8 mouse cellular contexts compared by ENCODE assay signal in the genomic region with DNA sequence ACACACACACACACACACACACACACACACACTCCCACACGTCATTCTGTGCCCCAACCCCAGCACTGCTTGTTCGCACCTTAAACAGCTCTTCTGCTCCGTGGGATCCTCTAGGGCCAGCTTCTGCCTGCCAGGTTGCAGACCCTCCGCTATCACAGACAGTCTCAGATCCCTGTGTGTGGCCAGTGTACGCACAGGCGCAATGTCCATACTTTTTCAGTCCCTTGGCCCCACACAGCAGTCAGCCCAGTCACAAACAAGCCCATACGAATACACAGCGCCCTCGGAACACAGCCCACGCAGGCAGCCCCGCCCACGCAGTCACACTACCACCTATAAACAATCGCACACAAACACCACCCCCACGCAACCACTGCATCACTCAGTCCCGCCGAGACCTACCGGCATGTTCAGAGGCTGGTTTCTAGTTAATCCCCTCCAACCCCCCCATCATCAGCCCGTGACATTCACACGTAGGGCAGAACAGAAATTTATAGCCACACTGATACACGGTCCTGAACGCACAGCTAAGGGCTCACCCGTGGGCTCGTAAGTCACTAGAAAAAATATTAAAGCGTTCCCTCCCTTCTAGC. TPM values are rescaled to one million over a fixed set of nuclear protein-coding genes. Genes with fewer than 3 reads are reported as not detected.
DNase-seq lines count a peak whose midpoint lies in the region; ATAC-seq and TF ChIP-seq lines count a peak whose summit lies in the region.

No protein-coding gene starts in this region.

- H3K9ac ChIP-seq in forebrain, embryonic 11.5 days (ENCODE audit: low read length) = peak overlapping the region; percentile 92
- H3K9ac ChIP-seq in intestine, embryonic 14.5 days (ENCODE audit: low read length) = peak overlapping the region; percentile 63
- H3K9ac ChIP-seq in liver, embryonic 14.5 days (replicated peaks) = no peak overlapping the region

- H3K27me3 ChIP-seq in heart, embryonic 10.5 days (ENCODE audit: insufficient read depth, poor library complexity, severe bottlenecking) = no peaks in the 10 kb centered on the region
- no peaks in the 10 kb centered on the region for H3K27me3 ChIP-seq in forebrain, embryonic 11.5 days (ENCODE audit: control insufficient read depth, insufficient read depth, low read length)
- H3K27me3 ChIP-seq in intestine, embryonic 14.5 days (replicated peaks; ENCODE audit: control insufficient read depth, insufficient read depth, low read length) = no peaks in the 10 kb centered on the region
- H3K27me3 ChIP-seq in liver, embryonic 14.5 days (ENCODE audit: control insufficient read depth, insufficient read depth, low read length) = peaks cover 3% of the 10 kb centered on the region

- H3K27ac ChIP-seq in heart, embryonic 10.5 days = peak overlapping the region; percentile 95
- H3K27ac ChIP-seq in forebrain, embryonic 11.5 days (ENCODE audit: low read depth, low read length) = peak overlapping the region; percentile 94
- H3K27ac ChIP-seq in intestine, embryonic 14.5 days (ENCODE audit: low read depth) = peak overlapping the region; percentile 78
- H3K27ac ChIP-seq in liver, embryonic 14.5 days = no peak overlapping the region

- no peak for TF ChIP-seq EP300 in liver, embryonic 14.5 days (IDR thresholded peaks at IDR 0.05; ENCODE audit: low read depth)

- no peak for TF ChIP-seq CTCF in liver, embryonic 14.5 days (IDR thresholded peaks at IDR 0.05; ENCODE audit: low read depth)

- H3K4me1 ChIP-seq in heart, embryonic 10.5 days = peaks cover 86% of the 10 kb centered on the region
- peaks cover 21% of the 10 kb centered on the region for H3K4me1 ChIP-seq in forebrain, embryonic 11.5 days (replicated peaks; ENCODE audit: control insufficient read depth, insufficient read depth, low read length)
- H3K4me1 ChIP-seq in intestine, embryonic 14.5 days (replicated peaks; ENCODE audit: control insufficient read depth, insufficient read depth, low read length) = peaks cover 22% of the 10 kb centered on the region
- H3K4me1 ChIP-seq in liver, embryonic 14.5 days (replicated peaks; ENCODE audit: control insufficient read depth in 2 of 2, insufficient read depth in 2 of 2, low read length in 1 of 2) = peaks cover 0 to 22% of the 10 kb centered on the region in 2 experiments; a peak in 3 of 4 replicates

- peak overlapping the region; percentile 77 for H3K4me3 ChIP-seq in heart, embryonic 10.5 days
- H3K4me3 ChIP-seq in forebrain, embryonic 11.5 days (ENCODE audit: low read depth, low read length) = peak overlapping the region; percentile 69
- peak overlapping the region; percentile 58 for H3K4me3 ChIP-seq in intestine, embryonic 14.5 days (ENCODE audit: low read depth, low read length)
- peak overlapping the region; percentile 36 to 53 for H3K4me3 ChIP-seq in liver, embryonic 14.5 days (ENCODE audit: insufficient read depth in 1 of 2, low read depth in 2 of 2, low read length in 2 of 2)

- peaks cover 16% of the 10 kb centered on the region for H3K36me3 ChIP-seq in heart, embryonic 10.5 days
- no peaks in the 10 kb centered on the region for H3K36me3 ChIP-seq in forebrain, embryonic 11.5 days (ENCODE audit: control insufficient read depth, insufficient read depth, low read length)
- peaks cover 11% of the 10 kb centered on the region for H3K36me3 ChIP-seq in intestine, embryonic 14.5 days (ENCODE audit: control insufficient read depth, insufficient read depth, low read length)
- H3K36me3 ChIP-seq in liver, embryonic 14.5 days (replicated peaks; ENCODE audit: control insufficient read depth, insufficient read depth, low read depth) = no peaks in the 10 kb centered on the region; the same call in 1 of the 2 replicates

- peak; percentile 60 for ATAC-seq in forebrain, embryonic 11.5 days (replicated peaks; ENCODE audit: low FRiP score)
- ATAC-seq in intestine, embryonic 14.5 days (replicated peaks; ENCODE audit: low FRiP score, low TSS enrichment, low read depth) = peak; percentile 34
- ATAC-seq in liver, embryonic 14.5 days (ENCODE audit: insufficient read depth) = no peak

- WGBS in heart, embryonic 10.5 days = 2% methylated on average over 24 of the region's 24 CpGs
- 2% methylated on average over 24 of the region's 24 CpGs for WGBS in forebrain, embryonic 11.5 days
- WGBS in intestine, embryonic 14.5 days = 3% methylated on average over 24 of the region's 24 CpGs
- 11% methylated on average over 24 of the region's 24 CpGs for WGBS in liver, embryonic 14.5 days (ENCODE audit: insufficient replicate concordance)

- peak overlapping the region; percentile 78 for H3K4me2 ChIP-seq in forebrain, embryonic 11.5 days (ENCODE audit: low read depth, low read length, severe bottlenecking)
- peak overlapping the region; percentile 86 for H3K4me2 ChIP-seq in intestine, embryonic 14.5 days (ENCODE audit: low read length)
- peak overlapping the region; percentile 48 for H3K4me2 ChIP-seq in liver, embryonic 14.5 days (ENCODE audit: low read depth)

- no peaks in the 10 kb centered on the region for H3K9me3 ChIP-seq in heart, embryonic 10.5 days
- H3K9me3 ChIP-seq in forebrain, embryonic 11.5 days (ENCODE audit: control insufficient read depth, low read length) = no peaks in the 10 kb centered on the region
- no peaks in the 10 kb centered on the region for H3K9me3 ChIP-seq in intestine, embryonic 14.5 days (ENCODE audit: control insufficient read depth, low read length)
- no peaks in the 10 kb centered on the region for H3K9me3 ChIP-seq in liver, embryonic 14.5 days (ENCODE audit: control insufficient read depth, low read length)

- peak; percentile 75 for DNase-seq in heart, embryonic 10.5 days (ENCODE audit: low spot score)
- DNase-seq in heart, adult 9 months (ENCODE audit: low spot score in 2 of 2) = no peak
- DNase-seq in T-cell, adult 2 months (ENCODE audit: low spot score) = peak; percentile 72
- DNase-seq in forebrain, embryonic 11.5 days (ENCODE audit: low spot score) = peak; percentile 64
- DNase-seq in intestine, embryonic 14.5 days (ENCODE audit: low spot score) = peak; percentile 60
- DNase-seq in liver, embryonic 14.5 days (ENCODE audit: low read depth in 3 of 3, low spot score in 3 of 3) = no peak
- DNase-seq in right cerebral cortex, postnatal 14 days = peak; percentile 64
- DNase-seq in spleen, adult 18-20 months = no peak

RNA-seq across cellular contexts. Expression of a gene that starts 34.4 kb away (rescaled TPM):
- polyA plus RNA-seq in heart, embryonic 10.5 days (2016; fragmentation: Nextera tagmentation; extraction: Ambion mirVana) = 21.2 and 32.5 TPM in 2 replicates
- 28.5 and 36.4 TPM in 2 replicates for polyA plus RNA-seq in forebrain, embryonic 11.5 days (2014; fragmentation: Nextera tagmentation; extraction: Ambion mirVana)
- polyA plus RNA-seq in intestine, embryonic 14.5 days (2014; fragmentation: Nextera tagmentation; extraction: Ambion mirVana) = 28.2 and 31.2 TPM in 2 replicates
- 7.2 and 7.8 TPM in 2 replicates for polyA plus RNA-seq in liver, embryonic 14.5 days (2012; rRNA removed)
- polyA plus RNA-seq in liver, embryonic 14.5 days (2014; fragmentation: Nextera tagmentation; extraction: Ambion mirVana) = 4.5 and 5.3 TPM in 2 replicates

Comparison
In these comparisons a context has a peak if more than half of its experiments do, and no peak if none do; other contexts are left out.
1. DNase-seq: peak in heart, embryonic 10.5 days (single experiment), T-cell, adult 2 months (single experiment), forebrain, embryonic 11.5 days (single experiment), intestine, embryonic 14.5 days (single experiment) and right cerebral cortex, postnatal 14 days (single experiment); none in heart, adult 9 months (0 of 2), liver, embryonic 14.5 days (0 of 3) and spleen, adult 18-20 months (0 of 2).
2. Peak in every context shown above with its lines, with median percentiles within 50 percentile points of each other: H3K4me3 ChIP-seq and H3K4me2 ChIP-seq.